Mouse (Mus musculus): ENCODE data around the gene Slc9a3r1.

DNA sequence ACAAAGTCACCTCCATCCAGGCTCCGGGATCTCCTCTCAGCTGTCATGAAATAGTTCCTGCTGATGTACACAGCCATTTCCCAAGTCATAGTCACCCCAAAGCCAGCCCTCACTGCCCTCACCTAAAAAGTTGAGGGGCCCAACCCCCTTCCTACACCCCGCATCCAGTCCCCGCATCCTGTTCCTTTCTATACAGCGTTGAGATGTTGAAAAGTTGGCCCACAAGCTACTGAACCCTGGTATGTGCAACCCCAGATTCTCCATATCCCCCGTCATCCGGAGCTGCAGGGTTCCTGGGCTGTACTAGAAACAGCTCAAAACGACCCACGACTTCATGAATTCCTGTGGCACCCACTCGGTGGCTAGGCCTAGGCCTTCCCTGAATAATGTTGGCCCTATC, 10.1 kb upstream of the Slc9a3r1 start:
- TF ChIP-seq CTCF (IDR thresholded peaks at IDR 0.05): no peak
- no peak for TF ChIP-seq EP300 (IDR thresholded peaks at IDR 0.05)

Data from lung, postnatal 0 days (tissue).